Mouse (Mus musculus) erythroblast, adult 5-6 weeks (primary cell): ENCODE results near the gene Lhfpl2. TPM values are rescaled to one million over a fixed set of nuclear protein-coding genes. Genes with fewer than 3 reads are reported as not detected.

Experiments used
- ATAC-seq: replicated peaks from 2 replicates; pipeline ENCODE4 v1.8.0; 2016; ENCODE audit warnings: moderate number of reproducible peaks, mild to moderate bottlenecking, moderate TSS enrichment, inconsistent platforms; ENCODE audit not compliant: poor library complexity, low FRiP score, severe bottlenecking
- total RNA-seq, 2 experiments: library from RNA; stranded (forward) in 1 of 2; stranded (reverse) in 1 of 2; fragments of 150-400 nt in 1 of 2; fragments of 200-764, 138-1000 nt in 1 of 2; gene quantifications; 2 replicates each; pipeline versions ENCODE4 v1.2.3 to v1.2.4; 2015 to 2017; ENCODE audit warnings: low replicate concordance in 2 of 2

Lhfpl2 gene
- total RNA-seq, 2 experiments from 2014 or later, result 1.3 to 4.8 TPM

GRCm38 (mm10) chr13:94132187-94132995 is 74.8 kb downstream of the Lhfpl2 start:
- no peak for ATAC-seq

GRCm38 (mm10) chr13:94134646-94135045 is 77.0 kb downstream of the Lhfpl2 start:
- no peak for ATAC-seq

GRCm38 (mm10) chr13:94135180-94135579 is 77.6 kb downstream of the Lhfpl2 start:
- no peak for ATAC-seq

GRCm38 (mm10) chr13:94139713-94140445 is 82.3 kb downstream of the Lhfpl2 start:
- ATAC-seq, result no peak

GRCm38 (mm10) chr13:94140446-94140845 is 82.8 kb downstream of the Lhfpl2 start:
- no peak for ATAC-seq

- no peak for ATAC-seq
Measured at GRCm38 (mm10) chr13:94143063-94143652, 85.6 kb downstream of the Lhfpl2 start.

GRCm38 (mm10) chr13:94144451-94144850 is 86.9 kb downstream of the Lhfpl2 start:
- ATAC-seq, result no peak

- ATAC-seq, result no peak
Measured at GRCm38 (mm10) chr13:94147257-94147656, 89.7 kb downstream of the Lhfpl2 start.

- no peak for ATAC-seq
Measured at GRCm38 (mm10) chr13:94149006-94149405, 91.4 kb downstream of the Lhfpl2 start.

- no peak for ATAC-seq
Measured at GRCm38 (mm10) chr13:94149781-94150180, 92.2 kb downstream of the Lhfpl2 start.

- ATAC-seq, result no peak
Measured at GRCm38 (mm10) chr13:94151308-94151707, 93.7 kb downstream of the Lhfpl2 start.

GRCm38 (mm10) chr13:94152836-94153235 is 95.2 kb downstream of the Lhfpl2 start:
- ATAC-seq, result no peak

GRCm38 (mm10) chr13:94153658-94154057 is 96.1 kb downstream of the Lhfpl2 start:
- ATAC-seq, result no peak

GRCm38 (mm10) chr13:94154512-94155296 is 97.1 kb downstream of the Lhfpl2 start:
- ATAC-seq, result no peak

GRCm38 (mm10) chr13:94155657-94156429 is 98.2 kb downstream of the Lhfpl2 start:
- ATAC-seq, result no peak

GRCm38 (mm10) chr13:94158864-94159477 is 101.4 kb downstream of the Lhfpl2 start:
- ATAC-seq, result no peak

GRCm38 (mm10) chr13:94159478-94160220 is 102.1 kb downstream of the Lhfpl2 start:
- no peak for ATAC-seq

- no peak for ATAC-seq
Measured at GRCm38 (mm10) chr13:94164501-94164900, 106.9 kb downstream of the Lhfpl2 start.
